Mouse (Mus musculus): ENCODE results near the gene Gatad2b. TPM values are rescaled to one million over a fixed set of nuclear protein-coding genes. Genes with fewer than 3 reads are reported as not detected.

Gene Gatad2b
- polyA plus RNA-seq (2012; ENCODE audit: low replicate concordance), result 5.7 and 10.3 TPM in 2 replicates

GRCm38 (mm10) chr3:90292345-90293275 lies at the start of gene Gatad2b:
TSS of gene Gatad2b (plus strand) at chr3:90293178.

GRCm38 (mm10) chr3:90247960-90248745 lies 44.8 kb upstream of the Gatad2b start, which contains the start of gene Slc39a1:
TSS of gene Slc39a1 (plus strand) at chr3:90248172.

DNA sequence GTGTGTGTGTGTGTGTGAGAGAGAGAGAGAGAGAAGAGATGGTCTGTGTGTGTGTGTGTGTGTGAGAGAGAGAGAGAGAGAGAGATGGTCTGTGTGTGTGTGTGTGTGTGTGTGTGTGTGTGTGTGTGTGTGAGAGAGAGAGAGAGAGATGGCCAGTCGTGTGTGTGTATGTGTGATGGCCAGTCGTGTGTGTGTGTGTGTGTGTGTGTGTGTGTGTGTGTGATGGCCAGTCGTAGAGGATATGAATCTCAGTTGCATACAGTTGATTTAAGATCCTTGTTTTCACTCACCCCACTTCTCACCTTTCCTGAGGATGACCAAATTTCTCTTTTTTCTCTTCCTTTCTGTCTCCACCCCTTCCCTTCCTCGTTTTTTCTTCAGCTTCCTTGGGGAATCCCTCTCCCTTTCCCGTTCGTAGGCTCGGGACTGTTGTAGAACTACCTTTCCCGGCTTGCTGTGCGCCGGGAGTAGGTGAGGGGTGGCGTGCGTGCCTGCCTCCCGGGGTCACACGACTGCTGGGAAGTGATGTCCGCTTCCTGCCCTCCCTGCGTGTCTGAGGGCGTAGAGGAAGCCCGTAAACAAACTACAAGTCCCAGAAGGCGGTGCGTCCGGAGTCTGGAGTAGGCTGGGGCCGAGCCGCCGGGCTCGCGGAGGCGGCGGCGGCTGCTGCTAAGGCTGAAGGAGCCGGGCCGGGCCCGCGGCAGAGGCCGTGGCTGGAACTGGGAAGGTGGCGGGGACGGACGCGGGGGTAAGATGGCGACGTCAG lies 39.1 kb upstream of the Gatad2b start, which contains the start of gene Crtc2:
Gene Crtc2 (plus strand): TSS at position 511 of the 766 bp plus-strand sequence.

DNA sequence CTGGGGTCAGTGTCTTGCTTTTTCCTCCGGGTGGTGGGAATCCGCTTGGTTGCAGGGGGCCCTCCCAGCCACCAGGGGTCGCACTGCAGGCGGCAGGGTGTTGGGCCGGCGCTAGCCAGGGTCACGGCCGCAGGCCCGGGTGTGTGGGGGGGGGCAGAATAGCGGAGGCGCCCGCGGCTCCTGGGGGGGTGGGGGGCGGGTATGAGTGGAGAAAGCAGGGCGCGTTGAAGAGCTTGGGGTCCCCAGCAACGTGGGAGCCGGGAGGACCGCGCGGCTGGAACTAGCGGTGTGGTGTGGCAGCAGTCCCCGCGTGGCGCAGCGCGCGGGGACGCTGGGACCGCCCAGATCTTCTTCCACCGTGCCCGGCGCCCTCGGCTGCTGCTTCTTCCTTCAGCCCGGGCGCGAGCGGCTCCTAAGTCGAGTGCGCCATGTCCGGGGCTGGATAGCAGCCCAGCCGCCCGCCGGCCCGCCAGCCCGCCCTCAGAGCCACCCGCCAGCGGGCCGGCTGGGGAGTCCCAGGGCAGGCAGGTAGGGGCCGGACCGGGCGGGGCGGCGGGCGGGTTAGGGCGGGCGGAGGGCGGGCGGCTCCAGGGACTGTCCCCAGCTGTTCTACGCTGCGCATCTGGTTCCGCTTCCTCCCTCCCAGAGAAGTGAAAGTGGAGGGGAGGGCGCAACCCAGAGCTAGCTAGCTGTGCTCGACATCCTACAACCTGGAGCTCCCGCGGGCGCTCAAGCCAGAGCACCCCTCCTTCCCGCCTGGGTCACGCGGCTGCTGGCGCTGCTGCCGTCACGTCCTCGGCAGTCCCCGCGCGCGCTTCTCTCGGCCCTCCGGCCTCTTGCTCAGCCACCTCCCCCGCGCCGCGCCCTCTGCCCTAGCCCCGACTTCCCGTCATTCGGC lies 27.7 kb upstream of the Gatad2b start, which contains the start of gene Dennd4b:
Gene Dennd4b (plus strand): TSS at position 152 of the 898 bp plus-strand sequence.

GRCm38 (mm10) chr3:90389511-90390490 lies 96.8 kb downstream of the Gatad2b start, which contains the start of gene Slc27a3:
TSS of gene Slc27a3 (minus strand) at chr3:90389938.

Other genes starting within 250 kb of the Gatad2b start
- 13.2 and 39.5 TPM in 2 replicates for gene 4933434E20Rik, start 241.5 kb upstream of the Gatad2b start, polyA plus RNA-seq (2012; ENCODE audit: low replicate concordance)
- 97.5 and 134 TPM in 2 replicates for gene Ubap2l, start 240.6 kb upstream of the Gatad2b start, polyA plus RNA-seq (2012; ENCODE audit: low replicate concordance)
- gene Tpm3, start 220.5 kb upstream of the Gatad2b start, polyA plus RNA-seq (2012; ENCODE audit: low replicate concordance), result 235 and 367 TPM in 2 replicates
- 0.02 TPM in 1 of 2 replicates, not detected in the other for gene Nup210l, start 189.0 kb upstream of the Gatad2b start, polyA plus RNA-seq (2012; ENCODE audit: low replicate concordance)
- 704 and 1,048 TPM in 2 replicates for gene Rps27, start 79.5 kb upstream of the Gatad2b start, polyA plus RNA-seq (2012; ENCODE audit: low replicate concordance)
- 1.4 and 1.5 TPM in 2 replicates for gene Rab13, start 79.5 kb upstream of the Gatad2b start, polyA plus RNA-seq (2012; ENCODE audit: low replicate concordance)
- 128 and 313 TPM in 2 replicates for gene Jtb, start 61.6 kb upstream of the Gatad2b start, polyA plus RNA-seq (2012; ENCODE audit: low replicate concordance)
- not detected in 2 replicates for gene Creb3l4, start 49.7 kb upstream of the Gatad2b start, polyA plus RNA-seq (2012; ENCODE audit: low replicate concordance)
- 18.2 and 18.6 TPM in 2 replicates for gene Slc39a1, start 45.0 kb upstream of the Gatad2b start, polyA plus RNA-seq (2012; ENCODE audit: low replicate concordance)
- gene Crtc2, start 39.0 kb upstream of the Gatad2b start, polyA plus RNA-seq (2012; ENCODE audit: low replicate concordance), result 151 and 168 TPM in 2 replicates
- gene Dennd4b, start 28.0 kb upstream of the Gatad2b start, polyA plus RNA-seq (2012; ENCODE audit: low replicate concordance), result 218 and 692 TPM in 2 replicates
- 2.6 and 4.0 TPM in 2 replicates for gene Slc27a3, start 96.8 kb downstream of the Gatad2b start, polyA plus RNA-seq (2012; ENCODE audit: low replicate concordance)
- gene Ints3, start 140.4 kb downstream of the Gatad2b start, polyA plus RNA-seq (2012; ENCODE audit: low replicate concordance), result 27.3 and 32.4 TPM in 2 replicates
- gene Npr1, start 172.7 kb downstream of the Gatad2b start, polyA plus RNA-seq (2012; ENCODE audit: low replicate concordance), result 0.16 and 1.8 TPM in 2 replicates
- 6.0 and 9.8 TPM in 2 replicates for gene Ilf2, start 182.9 kb downstream of the Gatad2b start, polyA plus RNA-seq (2012; ENCODE audit: low replicate concordance)
- 5.7 and 5.9 TPM in 2 replicates for gene Snapin, start 197.9 kb downstream of the Gatad2b start, polyA plus RNA-seq (2012; ENCODE audit: low replicate concordance)
- 75.5 and 121 TPM in 2 replicates for gene Chtop, start 216.3 kb downstream of the Gatad2b start, polyA plus RNA-seq (2012; ENCODE audit: low replicate concordance)
- 8.5 and 9.8 TPM in 2 replicates for gene S100a1, start 221.2 kb downstream of the Gatad2b start, polyA plus RNA-seq (2012; ENCODE audit: low replicate concordance)
- gene S100a13, start 221.3 kb downstream of the Gatad2b start, polyA plus RNA-seq (2012; ENCODE audit: low replicate concordance), result 8.5 TPM in 2 replicates
- gene S100a14, start 233.7 kb downstream of the Gatad2b start, polyA plus RNA-seq (2012; ENCODE audit: low replicate concordance), result 0.18 TPM in 2 replicates
- 0.38 and 1.0 TPM in 2 replicates for gene S100a16, start 244.1 kb downstream of the Gatad2b start, polyA plus RNA-seq (2012; ENCODE audit: low replicate concordance)